Mouse (Mus musculus) c-Kit-negative CD71-positive TER-119-positive erythroid progenitor cells, embryonic 14.5 days (primary cell): ENCODE results near the gene Filip1l.

Experiments
- DNase-seq: peaks from one replicate; pipeline ENCODE4 v3.0.0-alpha.2; 2013; ENCODE audit warnings: low read depth, low spot score

Gene Filip1l

DNA sequence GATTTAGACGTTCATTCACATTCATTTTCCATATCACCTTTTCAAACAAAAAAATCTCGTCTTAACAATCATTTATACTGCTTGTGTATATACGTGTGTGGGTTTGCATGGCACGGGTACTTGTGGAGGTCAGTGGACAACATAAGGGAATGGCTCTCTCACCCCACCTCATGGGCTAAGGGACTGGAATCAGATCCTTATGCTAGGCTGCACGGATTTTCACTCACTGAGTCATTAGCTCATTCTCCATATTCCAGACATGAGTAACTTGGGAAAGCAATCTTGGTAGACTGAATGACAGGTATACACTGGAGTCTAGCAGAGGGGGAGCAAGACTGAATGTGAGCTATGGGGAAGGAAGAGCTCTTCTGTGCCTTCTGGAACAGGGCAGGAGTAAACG is 80.8 kb downstream of the Filip1l start:
- DNase-seq, result no peak

DNA sequence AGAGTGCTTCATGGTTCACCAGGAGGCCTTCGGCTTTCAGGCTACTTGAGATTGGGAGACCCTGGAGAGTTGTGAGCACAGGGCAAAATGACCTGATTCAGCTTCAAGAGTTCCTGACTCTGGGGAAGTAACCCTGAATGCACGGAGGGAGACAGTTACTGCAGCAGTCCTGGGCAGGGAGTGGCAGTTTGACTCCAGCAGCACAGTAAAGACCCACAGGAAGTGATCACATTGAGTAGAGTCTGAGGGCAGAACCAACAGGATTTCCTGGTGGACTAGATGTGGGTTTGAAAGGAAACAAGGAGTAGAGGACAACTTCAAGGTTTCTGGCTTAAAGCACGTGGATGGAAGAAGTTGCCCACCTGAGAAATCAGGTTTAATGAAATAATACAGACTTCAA is 81.7 kb downstream of the Filip1l start:
- no peak for DNase-seq

DNA sequence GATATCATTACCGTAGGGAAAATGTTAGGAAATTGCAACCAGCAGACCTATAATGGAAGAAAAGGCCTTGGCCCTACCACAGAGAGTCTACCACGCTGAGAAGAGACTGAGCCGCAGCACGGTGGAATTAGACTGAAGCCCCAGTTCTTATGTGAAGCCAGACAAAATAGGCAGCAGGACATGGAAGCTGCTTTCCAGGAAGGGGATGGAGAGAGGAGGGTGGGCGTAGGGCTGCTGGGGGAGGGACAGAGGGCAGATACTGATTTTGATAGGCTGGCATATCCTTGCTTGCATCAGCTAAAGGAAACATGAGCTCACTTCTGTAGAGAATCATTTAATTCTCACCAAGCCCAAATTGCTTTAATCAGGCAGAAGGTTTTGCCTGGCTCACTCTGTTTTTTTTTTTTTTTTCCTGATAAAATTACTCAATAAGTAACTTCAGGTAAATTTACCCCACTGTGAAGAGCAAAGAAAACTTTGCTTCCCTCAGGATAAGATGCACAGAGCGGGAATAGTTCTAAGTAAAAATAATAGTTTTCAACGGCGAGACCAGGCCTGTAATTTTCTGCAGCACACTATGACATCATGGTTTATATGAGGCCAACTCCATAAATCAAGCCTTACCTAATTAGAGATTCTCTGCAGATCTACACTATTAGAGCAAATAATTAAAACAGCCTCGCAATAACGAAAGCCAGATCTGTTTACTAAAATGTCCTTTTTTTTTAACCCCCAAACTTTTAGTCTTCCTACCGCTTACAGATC is 84.8 kb downstream of the Filip1l start:
- no peak for DNase-seq

DNA sequence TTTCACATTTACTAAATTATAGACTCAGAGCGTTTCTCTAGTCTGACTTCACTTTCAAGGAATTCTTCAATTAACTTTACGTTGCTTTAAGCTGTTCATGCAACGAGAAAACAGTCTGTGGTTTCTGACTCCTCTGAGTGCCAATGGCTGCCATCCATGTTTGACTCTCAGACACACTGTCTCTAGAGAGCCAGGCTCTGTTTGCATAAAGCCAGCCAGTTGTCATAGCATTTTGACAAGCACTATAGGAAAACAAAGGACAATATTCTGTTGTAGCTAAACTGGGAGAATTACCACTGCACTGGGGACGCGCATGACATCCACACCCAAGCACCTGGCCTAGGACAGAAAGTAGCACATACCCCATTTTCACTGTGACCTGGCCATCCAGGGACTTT is 85.4 kb downstream of the Filip1l start:
- no peak for DNase-seq

DNA sequence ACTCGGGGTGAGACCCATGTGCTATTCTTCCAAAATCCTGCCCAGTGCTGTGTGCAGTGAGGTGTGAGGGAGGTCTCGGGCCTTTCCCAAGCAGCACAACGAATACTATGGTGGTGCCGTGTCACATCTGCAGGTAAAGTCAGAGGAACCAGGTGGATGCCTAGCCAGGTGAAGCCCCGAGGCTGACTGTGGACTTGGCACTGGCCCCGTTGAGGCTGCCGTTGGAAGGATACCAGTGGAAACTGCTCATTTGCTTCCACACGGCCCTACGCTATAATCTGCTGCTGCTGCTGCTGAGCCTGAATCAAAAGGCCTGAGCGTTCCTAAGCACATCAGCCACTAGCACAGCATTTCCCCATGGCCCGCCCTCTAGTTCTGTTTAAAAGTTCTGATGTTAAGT is 86.3 kb downstream of the Filip1l start:
- DNase-seq, result no peak

DNA sequence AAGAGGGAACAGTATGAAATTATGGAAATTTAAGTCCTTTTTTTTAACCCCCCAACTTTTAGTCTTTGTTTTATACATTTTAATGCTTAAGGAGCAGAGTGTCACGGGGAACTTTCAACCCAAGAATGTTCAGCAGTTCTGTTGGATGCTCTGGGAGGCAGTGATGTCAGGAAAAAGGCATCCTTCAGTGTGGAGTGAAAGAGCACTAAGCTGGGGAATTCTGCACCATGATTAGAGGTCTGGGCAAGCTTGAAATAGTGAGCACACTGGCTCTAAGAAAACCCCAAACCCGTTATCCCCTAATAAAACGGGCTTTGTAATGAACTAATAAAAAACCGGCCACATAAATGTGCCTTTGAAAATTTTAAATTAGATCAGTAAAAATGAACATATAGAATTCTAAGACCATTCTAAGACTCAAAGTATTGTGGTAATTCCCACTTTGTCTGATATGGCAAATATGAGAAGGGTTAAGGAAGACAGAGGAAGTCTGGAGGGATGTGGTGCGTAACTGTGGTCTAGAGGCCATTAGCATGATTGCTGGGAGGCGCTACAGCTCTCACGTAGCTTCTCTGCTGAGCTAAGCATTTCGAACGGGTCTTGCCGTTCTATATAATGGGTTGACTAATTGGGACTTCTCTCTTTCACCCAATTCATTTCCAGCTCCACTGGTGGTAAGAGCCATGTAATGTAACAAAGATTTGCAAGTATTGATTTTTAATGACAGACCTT is 88.0 kb downstream of the Filip1l start:
- DNase-seq, result no peak

DNA sequence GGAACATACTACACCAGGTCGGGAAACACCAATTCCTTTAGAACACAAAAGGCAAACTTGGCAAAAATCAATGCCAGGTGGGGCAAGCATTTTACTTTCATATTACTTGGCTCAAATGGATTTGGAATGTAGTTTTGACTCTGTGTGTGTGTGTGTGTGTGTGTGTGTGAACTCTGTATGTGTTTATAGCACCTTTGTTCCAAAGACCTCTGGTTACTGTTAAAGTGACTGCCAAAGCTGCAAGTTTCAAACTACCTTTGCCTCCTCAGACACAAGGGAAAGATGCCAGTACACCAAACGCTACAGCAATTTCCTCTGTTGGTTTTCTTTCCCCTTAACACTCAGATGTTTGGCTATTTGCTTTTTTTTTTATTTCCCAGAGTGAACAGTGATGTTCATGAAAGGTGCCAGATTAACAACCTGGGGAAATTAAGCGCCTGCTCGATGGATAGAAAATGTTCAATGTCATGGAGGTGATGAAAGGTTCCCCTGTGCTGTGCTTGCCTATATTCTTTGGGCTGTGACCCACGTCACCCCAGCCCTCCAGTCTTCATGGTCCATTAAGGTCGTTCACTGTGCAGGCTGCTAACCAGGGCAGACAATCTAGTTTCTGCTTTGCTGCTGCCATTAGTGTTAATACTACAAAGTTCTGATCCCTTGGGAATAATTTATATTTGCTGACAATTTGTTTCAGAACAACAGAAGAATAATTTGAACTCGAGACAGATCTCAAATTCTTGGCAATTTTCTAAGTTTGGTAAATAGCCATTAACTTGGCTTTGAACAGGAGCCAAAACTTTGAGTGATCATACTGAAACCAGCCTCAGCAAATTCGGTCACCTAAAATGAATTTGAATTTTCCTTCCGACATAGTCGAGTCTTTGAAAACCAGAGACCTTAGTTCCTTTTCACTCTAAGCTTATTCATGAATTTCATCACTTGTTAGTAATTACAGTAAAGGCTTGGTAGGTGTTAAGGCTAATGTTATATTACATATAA is 92.5 kb downstream of the Filip1l start:
- no peak for DNase-seq

DNA sequence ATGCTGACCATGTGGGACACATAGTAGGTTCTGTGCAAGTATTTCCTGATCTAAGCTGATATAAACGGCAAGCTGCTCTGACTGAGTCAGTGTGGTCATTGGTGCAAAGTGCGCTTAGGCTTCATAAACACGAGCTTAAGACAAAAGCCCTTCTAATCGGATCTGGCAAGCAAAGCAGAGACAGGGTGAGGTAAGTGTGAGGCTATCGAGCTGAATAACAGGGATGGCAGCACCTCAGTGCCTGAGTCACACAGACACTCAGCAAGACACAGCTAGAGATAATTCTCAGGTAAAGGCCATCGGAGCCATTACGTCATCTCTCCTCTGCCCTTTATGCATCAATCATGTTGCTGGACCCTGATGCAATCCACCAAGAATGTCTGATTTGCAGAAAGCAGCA is 100.1 kb downstream of the Filip1l start:
- no peak for DNase-seq

DNA sequence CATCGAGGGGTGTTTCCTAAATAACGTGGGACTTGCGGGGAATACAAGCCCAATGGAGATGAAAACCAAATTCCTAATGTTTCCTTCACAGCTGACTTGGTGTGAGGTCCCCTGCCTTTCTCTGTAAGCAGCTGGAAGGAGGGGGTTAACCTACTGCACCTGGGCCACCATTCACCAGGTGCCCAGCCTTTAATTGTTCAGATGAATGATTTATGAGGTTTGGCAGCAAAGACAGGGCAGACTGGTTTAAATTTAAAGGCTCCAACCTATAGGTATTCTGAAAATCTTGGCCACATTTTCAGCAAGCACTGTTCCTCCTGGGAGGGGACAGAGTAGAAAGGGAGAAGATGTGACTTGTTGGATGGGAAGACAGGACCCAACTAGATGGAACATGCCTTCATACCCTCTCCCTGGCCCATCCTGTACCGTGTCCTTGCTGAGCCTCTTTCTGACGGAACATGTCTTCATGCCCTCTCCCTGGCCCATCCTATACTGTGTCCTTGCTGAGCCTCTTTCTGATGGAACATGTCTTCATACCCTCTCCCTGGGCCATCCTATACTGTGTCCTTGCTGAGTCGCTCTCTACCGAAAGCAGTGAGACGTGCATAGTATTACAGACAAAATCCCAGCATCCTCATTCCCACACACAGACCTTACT is 101.3 kb downstream of the Filip1l start:
- no peak for DNase-seq

DNA sequence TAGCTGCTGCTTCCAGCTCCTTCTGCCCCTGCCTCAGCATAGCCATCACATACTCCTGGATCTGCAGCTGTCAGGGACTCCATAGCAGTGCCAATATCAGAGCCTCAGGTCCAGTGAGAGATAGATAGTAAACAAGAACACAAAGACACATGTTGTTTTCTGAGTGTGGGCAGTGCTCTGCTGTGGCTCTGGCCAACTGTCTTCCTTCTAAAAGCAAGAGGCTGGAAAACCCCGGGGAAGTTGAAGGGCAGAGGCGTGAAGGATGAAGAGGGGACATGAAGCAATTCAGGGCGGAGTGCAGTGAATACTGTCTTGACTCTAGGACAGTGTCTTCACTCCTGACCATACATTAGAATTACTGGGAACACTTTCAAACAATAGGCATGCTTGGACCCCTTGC is 102.7 kb downstream of the Filip1l start:
- no peak for DNase-seq

DNA sequence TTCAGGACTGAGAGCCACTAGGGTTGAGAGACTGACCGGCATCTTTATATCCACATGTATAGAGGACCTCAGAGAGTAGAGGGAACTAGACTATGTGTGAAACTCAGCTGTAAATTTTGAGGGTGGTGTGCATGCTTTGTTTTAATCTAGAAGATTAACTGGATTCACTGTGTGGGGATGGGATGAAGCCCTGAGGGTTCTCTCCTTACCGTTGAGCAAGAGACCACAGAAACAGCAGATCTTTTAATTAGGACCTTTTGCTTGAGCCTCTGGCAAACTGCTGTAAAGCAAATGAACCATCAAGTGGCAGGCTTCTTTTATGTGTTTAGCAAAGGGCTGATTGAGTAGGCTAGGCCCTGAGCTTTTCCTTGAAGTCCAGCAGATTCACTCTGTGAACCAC is 103.1 kb downstream of the Filip1l start:
- DNase-seq, result no peak

DNA sequence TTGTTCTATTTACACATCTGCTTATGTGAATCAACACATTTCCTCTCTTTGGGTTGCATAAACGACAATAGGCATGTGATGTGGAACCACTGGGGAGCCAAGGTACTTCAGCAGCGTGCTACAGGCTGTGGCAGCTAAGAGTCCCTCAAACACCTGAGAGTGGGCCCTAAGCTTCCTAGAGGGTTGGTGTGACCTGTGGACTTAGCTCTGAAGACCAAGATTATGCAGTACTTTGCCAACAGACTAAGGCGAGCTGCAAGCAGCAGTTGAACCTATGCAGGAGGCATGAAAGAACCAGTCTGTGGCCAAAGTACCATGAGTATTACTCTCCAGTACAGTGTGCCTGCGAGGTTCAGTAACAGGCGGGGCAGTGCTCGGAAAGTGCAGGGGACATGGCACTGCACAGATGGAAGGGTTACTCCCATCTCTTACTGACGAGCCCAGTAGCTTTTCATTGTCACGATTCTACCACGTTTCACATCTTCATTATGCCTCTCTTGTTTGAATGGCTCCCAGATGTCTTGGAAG is 112.6 kb downstream of the Filip1l start:
- DNase-seq, result no peak

DNA sequence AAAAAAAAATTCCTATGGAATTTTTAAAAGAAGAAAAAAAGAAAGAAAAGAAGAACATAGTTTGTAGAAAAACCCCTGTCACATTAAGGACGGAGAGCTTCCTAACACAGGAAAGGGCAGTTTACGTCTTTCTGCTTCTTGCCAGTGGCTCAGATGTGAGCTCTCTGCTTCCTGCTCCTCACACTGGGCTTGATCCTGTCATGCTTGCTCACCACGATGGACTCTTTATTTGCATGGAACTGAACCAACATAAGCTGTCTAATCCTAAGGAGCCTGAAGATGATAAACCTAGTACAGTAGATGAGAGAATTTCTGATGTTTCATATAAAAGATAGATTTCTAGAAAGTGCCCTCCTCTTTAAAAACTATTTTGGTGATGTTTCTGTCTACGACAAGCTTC is 116.4 kb downstream of the Filip1l start:
- DNase-seq, result no peak

DNA sequence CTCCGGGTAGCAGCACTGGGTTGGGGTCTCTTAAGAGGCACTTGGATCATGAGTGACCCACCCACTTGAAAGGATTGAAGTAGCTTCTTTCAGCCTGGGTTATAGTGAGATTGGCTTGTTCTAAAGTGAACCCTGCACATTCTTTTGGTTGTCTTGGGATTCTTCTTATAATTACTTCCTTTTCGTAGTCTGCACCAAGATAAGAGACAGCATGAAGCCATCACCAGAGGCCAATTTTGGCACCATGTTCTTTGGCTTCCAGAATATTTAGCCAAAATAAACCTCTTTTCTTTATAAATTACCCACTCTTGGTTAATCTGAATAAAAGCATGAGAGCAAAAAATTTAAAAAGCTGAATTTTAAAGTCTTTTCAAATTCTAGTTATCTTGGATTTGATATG is 117.0 kb downstream of the Filip1l start:
- DNase-seq, result no peak

DNA sequence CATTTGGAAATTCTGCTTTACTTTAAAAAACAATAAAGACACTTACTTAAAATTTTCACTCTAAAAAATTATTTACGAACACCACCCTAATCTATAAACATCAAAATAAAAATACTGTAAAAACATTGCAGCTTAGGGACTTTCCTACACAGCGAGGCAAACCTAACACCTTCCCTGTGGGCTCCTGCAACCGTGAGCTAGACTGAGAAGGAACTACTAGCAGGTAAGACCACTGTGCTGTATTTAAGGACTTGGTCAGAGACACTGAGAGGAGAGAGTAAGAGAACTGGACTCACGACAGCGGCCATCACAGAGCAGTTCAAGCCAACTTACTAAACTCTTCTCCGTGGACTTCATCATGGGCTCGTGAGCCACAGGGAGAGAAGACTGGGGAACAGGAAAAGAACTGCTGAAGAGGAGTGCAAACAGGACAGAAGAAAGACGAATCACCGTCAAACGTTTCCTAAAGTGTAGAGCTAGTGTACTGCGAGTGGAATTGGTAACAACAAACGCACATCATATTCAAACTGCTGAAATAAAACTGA is 117.5 kb downstream of the Filip1l start:
- DNase-seq, result no peak

DNA sequence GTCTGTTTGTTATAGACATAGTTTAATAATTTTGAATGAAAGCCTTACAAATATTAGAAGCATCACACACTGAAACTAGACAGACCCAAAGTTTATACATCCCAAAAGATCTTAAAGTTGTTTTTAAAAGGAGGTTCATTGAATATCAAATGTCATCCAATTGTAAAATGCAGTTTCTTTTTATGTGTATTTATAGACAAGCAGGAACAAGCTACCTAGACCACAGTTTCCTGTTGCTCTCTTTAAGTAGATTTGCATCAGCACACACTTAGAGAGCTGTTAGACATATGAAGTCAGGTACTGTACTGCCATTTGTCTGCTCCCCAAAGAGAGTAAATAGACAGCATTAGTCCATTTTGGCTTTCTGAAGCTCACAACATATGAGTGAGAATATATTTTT is 118.2 kb downstream of the Filip1l start:
- no peak for DNase-seq

DNA sequence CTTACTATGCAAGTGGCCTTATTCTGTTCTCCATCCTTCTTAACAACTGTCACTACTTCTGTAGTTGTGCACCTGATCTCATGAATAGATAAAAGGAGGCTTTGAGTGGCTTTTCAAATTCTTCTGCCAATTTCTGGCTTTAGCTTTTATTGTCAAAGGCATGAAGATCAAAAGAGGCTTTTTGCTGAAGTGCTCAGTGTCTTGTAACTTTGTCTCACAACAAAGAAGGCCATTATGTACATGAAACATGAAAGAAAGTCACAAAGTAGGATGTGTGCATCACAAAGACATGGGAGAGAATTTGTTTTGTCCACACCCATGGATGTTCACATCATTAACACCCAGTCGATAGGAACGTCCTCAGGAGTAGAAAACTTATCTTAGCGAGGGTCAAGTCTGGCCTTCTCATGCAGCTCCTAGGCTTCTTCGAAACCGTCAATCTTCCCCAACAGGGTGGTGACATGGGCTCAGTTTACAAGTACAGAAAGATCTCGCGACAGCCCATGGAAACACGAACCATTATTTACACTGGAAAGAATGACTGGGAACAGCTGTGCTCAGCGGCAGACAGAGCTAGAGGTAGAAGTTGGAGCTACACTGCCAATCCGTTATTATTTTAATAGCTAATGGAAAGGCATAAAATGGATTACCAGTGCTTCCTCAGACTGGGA is 120.7 kb downstream of the Filip1l start:
- DNase-seq, result no peak

DNA sequence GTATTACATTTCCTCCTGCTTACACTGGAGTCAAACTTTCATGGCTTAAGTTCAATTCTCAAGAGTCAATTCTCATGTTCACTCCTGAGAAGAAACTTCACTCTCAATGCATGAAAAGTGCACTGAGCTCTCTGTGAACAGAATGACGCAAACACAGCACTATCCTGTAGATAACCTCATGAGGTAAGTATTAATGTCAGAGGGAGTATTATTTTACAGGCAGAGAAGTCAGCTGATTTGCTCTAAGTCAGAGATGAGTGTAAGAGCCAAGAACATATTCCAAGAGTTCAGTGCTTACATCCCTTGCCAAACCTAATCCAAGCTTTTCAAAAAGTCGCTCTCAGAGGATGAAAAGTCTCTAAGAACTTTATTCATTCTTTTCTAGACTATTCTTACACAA is 125.6 kb downstream of the Filip1l start:
- DNase-seq, result no peak

DNA sequence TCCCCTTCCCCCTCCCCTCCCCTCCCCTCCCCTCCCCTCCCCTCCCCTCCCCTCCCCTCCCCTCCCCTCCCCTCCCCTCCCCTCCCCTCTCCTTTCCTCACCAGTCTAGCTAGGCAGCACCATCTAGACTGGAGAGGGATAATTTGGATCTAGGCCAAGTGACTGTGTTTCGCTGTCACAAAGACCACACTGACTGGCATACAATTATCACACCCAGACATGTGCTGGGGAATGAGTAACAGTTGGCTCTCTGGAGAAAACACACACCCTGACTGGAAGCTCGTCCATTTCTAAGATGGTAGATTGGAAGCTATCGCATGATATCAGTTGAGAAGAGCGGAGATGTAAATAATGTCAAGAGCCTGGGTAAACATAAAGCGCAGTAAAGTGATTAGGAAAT is 126.9 kb downstream of the Filip1l start:
- no peak for DNase-seq

DNA sequence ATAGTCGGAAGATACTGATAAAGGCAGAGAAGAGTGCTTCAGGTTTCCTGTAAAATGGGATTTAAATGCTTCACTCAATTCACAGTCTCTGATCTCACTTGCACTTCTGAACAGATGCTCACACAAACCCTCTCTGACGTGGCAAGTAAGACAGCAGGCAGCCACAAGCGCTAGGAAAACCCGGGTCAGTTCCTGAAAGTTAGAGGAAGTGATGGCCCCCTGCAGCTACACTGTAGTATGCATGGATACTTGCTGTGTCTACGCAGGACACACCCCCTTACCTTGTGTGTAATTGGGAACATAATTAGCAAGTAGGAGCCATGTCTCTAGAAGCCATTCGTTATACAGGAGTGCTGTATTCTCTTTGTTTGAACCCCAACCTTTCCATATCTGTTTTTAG is 129.4 kb downstream of the Filip1l start:
- DNase-seq, result no peak

DNA sequence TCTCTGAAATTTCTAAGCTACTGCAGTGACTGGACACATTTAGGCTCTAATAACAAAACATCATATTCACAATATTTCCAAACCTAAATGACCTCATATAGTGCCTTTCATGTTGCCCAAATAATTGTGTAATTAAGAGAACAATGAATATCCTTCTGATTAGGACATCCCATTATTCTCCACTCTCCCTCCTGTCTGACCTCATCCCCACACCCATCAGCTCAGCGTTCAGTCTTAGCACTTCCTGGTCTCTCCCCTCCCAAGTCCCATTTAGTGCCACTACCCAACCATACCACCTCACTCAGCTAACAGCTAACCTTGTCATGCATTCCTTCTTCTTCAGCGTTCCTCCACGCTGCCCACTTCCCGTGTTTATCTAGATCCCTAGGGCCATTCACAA is 130.0 kb downstream of the Filip1l start:
- DNase-seq, result no peak
